Mouse (Mus musculus): Measurements from ENCODE around the gene Ablim2. TPM values are rescaled to one million over a fixed set of nuclear protein-coding genes. Genes with fewer than 3 reads are reported as not detected.
A peak's percentile ranks its signal among the peaks of the same experiment; 100 is the strongest.

The Ablim2 gene
- total and polyA plus RNA-seq, 2 experiments from 2014 or later: 30.0 to 44.6 TPM

DNA sequence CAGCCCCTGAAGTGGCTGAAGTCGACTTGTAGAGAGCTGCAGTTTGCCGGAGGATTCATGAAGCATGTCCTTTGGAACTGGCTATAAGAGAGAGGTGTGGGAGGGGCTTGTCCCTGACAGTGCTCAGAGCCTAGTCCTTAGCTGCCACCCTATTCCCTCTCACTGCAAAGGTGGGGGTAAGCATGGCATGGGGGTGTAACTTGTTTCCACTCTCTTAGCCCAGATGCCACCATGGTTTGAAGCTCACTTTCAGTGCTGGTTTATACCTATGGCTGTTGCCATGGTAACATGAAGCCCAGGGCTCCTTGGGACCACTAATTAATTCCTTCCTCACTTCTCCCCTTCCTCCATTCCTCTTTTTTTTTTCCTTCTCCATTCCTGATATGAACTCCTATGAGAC is 57.4 kb downstream of the Ablim2 start:
- Histone ChIP-seq H3K4me2 (ENCODE audit: low read depth, low read length) (peak overlapping the region; percentile 18; the same call in 1 of the 2 replicates), H3K27me3 (ENCODE audit: insufficient read depth, low read length) (no peaks in the 10 kb centered on the region), H3K9me3 (ENCODE audit: low read length) (no peaks in the 10 kb centered on the region), H3K9ac (replicated peaks; ENCODE audit: low read length) (no peak overlapping the region), H3K27ac (peak overlapping the region; percentile 67; the same call in 1 of the 2 replicates), H3K36me3 (ENCODE audit: insufficient read depth, low read length) (no peaks in the 10 kb centered on the region; the same call in 1 of the 2 replicates), H3K4me3 (ENCODE audit: low read length) (no peak overlapping the region), H3K4me1 (ENCODE audit: insufficient read depth, low read length) (peaks cover 12% of the 10 kb centered on the region)
- no peak for TF ChIP-seq CTCF (IDR thresholded peaks at IDR 0.05; ENCODE audit: low read depth)
- ATAC-seq: peak; percentile 30
- DNase-seq (ENCODE audit: low spot score): peak; percentile 57
- 14% methylated on average over 2 of the region's 2 CpGs for WGBS

DNA sequence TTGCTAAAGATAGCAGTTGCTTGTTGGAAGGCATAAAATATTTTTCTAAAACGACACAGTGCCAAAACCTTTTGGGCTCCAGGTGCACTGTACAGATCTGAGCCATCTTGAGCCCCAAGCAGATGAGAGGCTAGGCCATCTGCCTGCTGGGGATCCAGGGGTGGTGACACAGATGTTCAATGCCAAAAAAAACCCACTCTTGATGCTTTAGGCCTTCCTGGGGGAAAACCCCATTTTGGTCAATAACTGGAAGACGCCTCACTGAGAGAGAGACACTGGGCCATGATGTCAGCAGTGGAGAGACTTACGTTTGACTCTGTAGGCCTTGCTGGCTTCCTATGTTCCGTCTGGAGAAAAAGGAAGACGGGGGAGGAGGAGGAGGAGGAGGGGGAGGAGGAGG is 59.6 kb downstream of the Ablim2 start:
- no peak overlapping the region for H3K27ac ChIP-seq
- no peak overlapping the region for H3K9ac ChIP-seq (replicated peaks; ENCODE audit: low read length)
- 74% methylated on average over 2 of the region's 5 CpGs for WGBS
- DNase-seq (ENCODE audit: low spot score): no peak
- no peaks in the 10 kb centered on the region for H3K36me3 ChIP-seq (ENCODE audit: insufficient read depth, low read length)
- no peak overlapping the region for H3K4me2 ChIP-seq (ENCODE audit: low read depth, low read length)
- no peak for TF ChIP-seq CTCF (IDR thresholded peaks at IDR 0.05; ENCODE audit: low read depth)
- H3K4me3 ChIP-seq (ENCODE audit: low read length): no peak overlapping the region
- H3K9me3 ChIP-seq (ENCODE audit: low read length): no peaks in the 10 kb centered on the region
- H3K4me1 ChIP-seq (ENCODE audit: insufficient read depth, low read length): peaks cover 12% of the 10 kb centered on the region
- no peaks in the 10 kb centered on the region for H3K27me3 ChIP-seq (ENCODE audit: insufficient read depth, low read length)
- no peak for ATAC-seq

DNA sequence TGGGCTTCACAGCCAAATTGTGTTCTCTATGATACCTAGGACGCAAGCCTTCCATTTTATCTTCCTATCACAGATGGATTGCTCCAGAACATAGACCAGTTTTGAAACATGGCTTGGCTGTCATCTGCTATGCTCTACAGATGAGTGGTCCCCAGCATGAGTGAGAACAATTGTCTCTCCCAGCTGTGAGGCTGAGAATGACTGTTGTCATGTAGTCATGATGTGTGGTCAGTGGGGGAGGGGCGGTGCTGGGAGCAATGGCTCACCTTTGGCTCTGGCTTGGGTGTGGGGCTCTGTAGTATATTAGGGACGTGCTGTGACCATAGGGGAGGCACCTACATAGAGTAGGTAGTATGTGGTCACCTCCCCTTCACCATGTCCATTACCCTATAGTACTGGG is 60.2 kb downstream of the Ablim2 start:
- H3K36me3 ChIP-seq (ENCODE audit: insufficient read depth, low read length): no peaks in the 10 kb centered on the region
- H3K9me3 ChIP-seq (ENCODE audit: low read length): no peaks in the 10 kb centered on the region
- H3K4me2 ChIP-seq (ENCODE audit: low read depth, low read length): no peak overlapping the region
- no peaks in the 10 kb centered on the region for H3K27me3 ChIP-seq (ENCODE audit: insufficient read depth, low read length)
- WGBS: 85% methylated on average over 3 of the region's 3 CpGs
- no peak overlapping the region for H3K27ac ChIP-seq
- H3K4me1 ChIP-seq (ENCODE audit: insufficient read depth, low read length): peaks cover 12% of the 10 kb centered on the region
- ATAC-seq (no peak), DNase-seq (ENCODE audit: low spot score) (no peak)
- no peak overlapping the region for H3K9ac ChIP-seq (replicated peaks; ENCODE audit: low read length)
- no peak overlapping the region for H3K4me3 ChIP-seq (ENCODE audit: low read length)
- TF ChIP-seq CTCF (IDR thresholded peaks at IDR 0.05; ENCODE audit: low read depth): no peak

DNA sequence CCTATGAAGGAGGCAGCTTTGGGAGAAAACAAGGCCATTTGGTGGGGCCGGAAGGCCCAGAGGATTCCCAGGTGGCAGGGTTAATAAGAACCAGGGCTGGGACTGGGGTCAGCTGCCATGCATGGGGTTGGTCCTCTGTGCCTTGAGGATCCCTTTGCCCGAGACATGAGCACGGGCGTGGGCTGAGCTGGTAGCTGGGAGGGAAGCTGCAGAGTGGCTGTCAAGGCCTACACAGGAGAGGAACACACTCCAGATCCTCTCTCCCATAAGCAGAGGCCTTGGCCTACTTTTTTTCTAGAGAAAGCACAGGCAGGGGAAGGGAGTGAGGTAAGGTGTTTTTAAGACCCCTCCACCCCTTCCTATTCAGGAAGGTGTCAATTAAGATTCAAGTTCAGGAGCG is 65.0 kb downstream of the Ablim2 start:
- no peak for TF ChIP-seq CTCF (IDR thresholded peaks at IDR 0.05; ENCODE audit: low read depth)
- WGBS: 83% methylated on average over 5 of the region's 5 CpGs
- H3K4me3 ChIP-seq (ENCODE audit: low read length): no peak overlapping the region
- H3K9ac ChIP-seq (replicated peaks; ENCODE audit: low read length): no peak overlapping the region
- no peak for ATAC-seq
- no peaks in the 10 kb centered on the region for H3K9me3 ChIP-seq (ENCODE audit: low read length)
- no peaks in the 10 kb centered on the region for H3K27me3 ChIP-seq (ENCODE audit: insufficient read depth, low read length)
- no peaks in the 10 kb centered on the region for H3K36me3 ChIP-seq (ENCODE audit: insufficient read depth, low read length)
- peaks cover 6% of the 10 kb centered on the region; the same call in 1 of the 2 replicates for H3K4me1 ChIP-seq (ENCODE audit: insufficient read depth, low read length)
- no peak for DNase-seq (ENCODE audit: low spot score)
- H3K27ac ChIP-seq: no peak overlapping the region
- no peak overlapping the region for H3K4me2 ChIP-seq (ENCODE audit: low read depth, low read length)

DNA sequence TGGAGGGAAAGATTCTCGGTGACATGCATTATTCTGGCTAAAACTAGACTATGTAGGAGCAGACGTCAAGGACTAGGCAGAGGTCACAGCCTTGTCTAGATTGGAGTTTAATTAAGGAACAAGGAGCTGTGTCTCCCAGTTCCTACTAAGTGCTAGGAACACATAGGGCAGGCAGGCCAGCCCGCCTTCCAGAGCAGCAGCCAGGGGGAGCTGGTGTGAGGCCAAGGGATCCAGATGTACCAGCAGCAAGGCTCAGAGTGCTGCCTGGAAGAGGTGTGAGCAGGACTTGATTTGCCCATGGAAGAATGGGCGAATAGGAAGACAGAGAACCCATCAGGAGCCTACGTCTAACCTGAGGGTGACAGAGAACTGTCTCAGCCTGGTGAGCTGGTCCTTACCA is 68.8 kb downstream of the Ablim2 start:
- peak; percentile 30; the same call in 1 of the 2 replicates for TF ChIP-seq CTCF (IDR thresholded peaks at IDR 0.05; ENCODE audit: low read depth)
- WGBS: 71% methylated on average over 5 of the region's 5 CpGs
- Histone ChIP-seq H3K4me3 (ENCODE audit: low read length) (no peak overlapping the region), H3K27ac (no peak overlapping the region), H3K4me1 (ENCODE audit: insufficient read depth, low read length) (peaks cover 15% of the 10 kb centered on the region; the same call in 1 of the 2 replicates), H3K27me3 (ENCODE audit: insufficient read depth, low read length) (no peaks in the 10 kb centered on the region), H3K9ac (replicated peaks; ENCODE audit: low read length) (no peak overlapping the region), H3K36me3 (ENCODE audit: insufficient read depth, low read length) (no peaks in the 10 kb centered on the region), H3K4me2 (ENCODE audit: low read depth, low read length) (no peak overlapping the region), H3K9me3 (ENCODE audit: low read length) (no peaks in the 10 kb centered on the region)
- DNase-seq (ENCODE audit: low spot score) (no peak), ATAC-seq (no peak)

DNA sequence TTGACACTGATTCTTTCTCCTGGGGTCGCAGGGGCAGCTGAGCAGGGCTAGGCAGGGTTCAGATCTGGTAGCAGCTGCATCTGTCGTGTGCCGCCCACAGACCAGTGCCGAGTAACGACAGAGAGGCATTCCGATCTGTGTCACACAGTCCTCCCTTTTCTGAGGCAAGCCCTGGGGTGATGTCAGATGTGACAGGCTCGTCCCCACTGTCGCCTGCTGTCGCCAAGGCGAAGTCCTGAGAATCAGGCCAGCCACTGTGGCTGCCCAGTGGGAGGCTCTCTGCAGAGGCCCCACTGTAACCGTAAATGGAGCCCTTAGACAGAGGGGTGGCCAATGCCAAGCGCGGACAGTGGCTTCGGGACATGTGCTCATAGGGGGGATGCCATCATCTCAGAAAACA is 69.4 kb downstream of the Ablim2 start:
- WGBS: 21% methylated on average over 14 of the region's 14 CpGs
- no peak for TF ChIP-seq CTCF (IDR thresholded peaks at IDR 0.05; ENCODE audit: low read depth)
- ATAC-seq: peak; percentile 83

DNA sequence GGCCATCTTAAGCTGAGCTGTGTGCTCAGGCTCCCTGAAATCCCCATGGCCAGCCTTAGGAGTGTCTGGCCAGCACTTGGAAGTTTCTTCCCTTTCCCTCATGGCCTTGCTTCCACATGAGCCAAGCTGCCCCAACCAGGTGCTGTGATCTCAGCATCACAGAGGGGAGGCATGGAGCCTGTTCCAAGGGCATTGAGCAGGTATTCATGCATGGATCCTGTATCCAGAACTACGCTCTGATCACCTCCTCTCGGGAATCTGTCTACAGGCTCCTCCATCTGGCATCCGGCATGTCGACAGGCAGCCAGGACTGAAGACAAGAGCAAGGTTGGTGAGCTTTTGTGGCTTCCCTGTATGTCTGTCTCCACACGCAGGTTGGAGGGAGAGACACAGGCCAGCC is 70.2 kb downstream of the Ablim2 start:
- no peak overlapping the region for H3K9ac ChIP-seq (replicated peaks; ENCODE audit: low read length)
- no peak overlapping the region for H3K4me2 ChIP-seq (ENCODE audit: low read depth, low read length)
- H3K27me3 ChIP-seq (ENCODE audit: insufficient read depth, low read length): no peaks in the 10 kb centered on the region
- 68% methylated on average over 5 of the region's 5 CpGs for WGBS
- no peak for TF ChIP-seq CTCF (IDR thresholded peaks at IDR 0.05; ENCODE audit: low read depth)
- 0 out of 2 replicates have a peak overlapping the region, but pooled peaks have one; percentile 32 for H3K27ac ChIP-seq
- no peaks in the 10 kb centered on the region for H3K9me3 ChIP-seq (ENCODE audit: low read length)
- no peak overlapping the region for H3K4me3 ChIP-seq (ENCODE audit: low read length)
- H3K36me3 ChIP-seq (ENCODE audit: insufficient read depth, low read length): no peaks in the 10 kb centered on the region
- no peak for DNase-seq (ENCODE audit: low spot score)
- ATAC-seq: no peak
- H3K4me1 ChIP-seq (ENCODE audit: insufficient read depth, low read length): peaks cover 15% of the 10 kb centered on the region; the same call in 1 of the 2 replicates

More for the DNA sequence above, 69.4 kb downstream of the Ablim2 start:
- Histone ChIP-seq H3K9me3 (ENCODE audit: low read length) (no peaks in the 10 kb centered on the region), H3K9ac (replicated peaks; ENCODE audit: low read length) (no peak overlapping the region), H3K4me3 (ENCODE audit: low read length) (no peak overlapping the region), H3K4me1 (ENCODE audit: insufficient read depth, low read length) (peaks cover 15% of the 10 kb centered on the region; the same call in 1 of the 2 replicates), H3K4me2 (ENCODE audit: low read depth, low read length) (no peak overlapping the region), H3K27me3 (ENCODE audit: insufficient read depth, low read length) (no peaks in the 10 kb centered on the region), H3K36me3 (ENCODE audit: insufficient read depth, low read length) (no peaks in the 10 kb centered on the region), H3K27ac (peak overlapping the region; percentile 32; the same call in 1 of the 2 replicates)
- DNase-seq (ENCODE audit: low spot score): peak; percentile 58

Data from hindbrain, postnatal 0 days (tissue).